Mouse (Mus musculus): Measurements from ENCODE around the gene Ccl25.

DNA sequence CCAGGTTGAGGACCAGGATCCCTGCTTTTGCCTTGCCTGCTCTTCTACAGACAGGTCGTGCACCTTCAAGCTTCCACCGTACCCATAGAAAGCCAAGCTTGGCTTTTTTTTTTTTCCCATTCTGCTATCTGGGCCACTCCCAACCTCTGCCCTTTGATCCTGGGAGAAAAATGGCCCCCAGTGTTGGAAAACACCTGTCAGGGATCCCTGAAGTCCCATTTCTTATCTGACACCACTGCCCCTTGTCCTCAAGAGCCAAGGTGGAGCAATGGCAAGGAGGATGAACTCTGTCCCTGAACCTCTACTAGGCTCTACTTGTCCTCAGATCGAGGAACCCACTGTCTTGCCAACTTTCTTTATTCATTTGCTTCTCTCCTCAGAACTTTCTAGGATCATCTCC is 25.6 kb downstream of the Ccl25 start:
- TF ChIP-seq CTCF (IDR thresholded peaks at IDR 0.05; ENCODE audit: low read depth) (no peak), EP300 (IDR thresholded peaks at IDR 0.05; ENCODE audit: low read depth) (no peak)
